Mouse (Mus musculus) heart, embryonic 11.5 days (tissue): ENCODE results near the gene Rpl22. TPM values are rescaled to one million over a fixed set of nuclear protein-coding genes. Genes with fewer than 3 reads are reported as not detected.

Experiments used
- ATAC-seq: fragments of 200-750 bp; cut with Nextera tagmentation; replicated peaks from 2 replicates; pipeline ENCODE4 v1.8.0; 2017; ENCODE audit warnings: moderate library complexity; ENCODE audit not compliant: insufficient number of reproducible peaks, low FRiP score, low TSS enrichment
- H3K27ac ChIP-seq: fragments of 300-500 bp; sonication (generic); 2 replicates; pipeline ENCODE4 v1.5.1; 2014; ENCODE audit warnings: mild to moderate bottlenecking, low read depth, low read length
- H3K27me3 ChIP-seq: fragments of 300-500 bp; sonication (generic); 2 replicates; pipeline ENCODE4 v1.6.1; 2014; ENCODE audit warnings: mild to moderate bottlenecking, low read length, mixed read lengths; ENCODE audit not compliant: control insufficient read depth, insufficient read depth
- H3K36me3 ChIP-seq: fragments of 300-500 bp; sonication (generic); 2 replicates; pipeline ENCODE4 v1.6.1; 2014; ENCODE audit warnings: mild to moderate bottlenecking, low read length, moderate library complexity, mixed read lengths; ENCODE audit not compliant: control insufficient read depth, insufficient read depth
- H3K4me1 ChIP-seq: fragments of 300-500 bp; sonication (generic); 2 replicates; pipeline ENCODE4 v1.6.1; 2014; ENCODE audit warnings: low read length; ENCODE audit not compliant: control insufficient read depth, insufficient read depth
- H3K4me2 ChIP-seq: fragments of 300-500 bp; sonication (generic); 2 replicates; pipeline ENCODE4 v1.6.1; 2014; ENCODE audit warnings: mild to moderate bottlenecking, moderate library complexity
- H3K4me3 ChIP-seq: fragments of 300-500 bp; sonication (generic); 2 replicates; pipeline ENCODE4 v1.5.1; 2014; ENCODE audit warnings: low read depth, low read length
- H3K9ac ChIP-seq: fragments of 300-500 bp; sonication (generic); 2 replicates; pipeline ENCODE4 v1.6.1; 2014; ENCODE audit warnings: mild to moderate bottlenecking, low read depth, low read length, moderate library complexity
- H3K9me3 ChIP-seq: fragments of 300-500 bp; sonication (generic); replicated peaks from 2 replicates; pipeline ENCODE4 v1.6.1; 2016; ENCODE audit warnings: low read length; ENCODE audit not compliant: control insufficient read depth
- WGBS: fragments of 180-500 bp; shearing (Covaris S2); extraction: QIAGEN DNeasy Blood & Tissue Kit; methylation state at CpG from one replicate; pipeline ENCODE4 v1.1.7; 2014; ENCODE audit not compliant: insufficient replicate concordance; 5-methylcytosine and 5-hydroxymethylcytosine counted together
- polyA plus RNA-seq: library from polyadenylated mRNA; unstranded; fragments of >200 nt; fragmentation: Nextera tagmentation; extraction: Ambion mirVana; gene quantifications from 2 replicates; pipeline ENCODE4 v1.2.1, GENCODE M21; 2014

Gene Rpl22
- polyA plus RNA-seq, 1 experiment from 2014 or later = 300 TPM

GRCm38 (mm10) chr4:152350722-152351421, 25.3 kb downstream of the Rpl22 start:
- Histone ChIP-seq H3K4me2 (no peak overlapping the region), H3K4me1 (no peaks in the 10 kb centered on the region), H3K9ac (no peak overlapping the region), H3K4me3 (no peak overlapping the region), H3K27me3 (peaks cover 53% of the 10 kb centered on the region), H3K27ac (no peak overlapping the region), H3K9me3 (no peaks in the 10 kb centered on the region), H3K36me3 (no peaks in the 10 kb centered on the region)
- no peak for ATAC-seq
- WGBS = 25% methylated on average over 8 of the region's 8 CpGs

DNA sequence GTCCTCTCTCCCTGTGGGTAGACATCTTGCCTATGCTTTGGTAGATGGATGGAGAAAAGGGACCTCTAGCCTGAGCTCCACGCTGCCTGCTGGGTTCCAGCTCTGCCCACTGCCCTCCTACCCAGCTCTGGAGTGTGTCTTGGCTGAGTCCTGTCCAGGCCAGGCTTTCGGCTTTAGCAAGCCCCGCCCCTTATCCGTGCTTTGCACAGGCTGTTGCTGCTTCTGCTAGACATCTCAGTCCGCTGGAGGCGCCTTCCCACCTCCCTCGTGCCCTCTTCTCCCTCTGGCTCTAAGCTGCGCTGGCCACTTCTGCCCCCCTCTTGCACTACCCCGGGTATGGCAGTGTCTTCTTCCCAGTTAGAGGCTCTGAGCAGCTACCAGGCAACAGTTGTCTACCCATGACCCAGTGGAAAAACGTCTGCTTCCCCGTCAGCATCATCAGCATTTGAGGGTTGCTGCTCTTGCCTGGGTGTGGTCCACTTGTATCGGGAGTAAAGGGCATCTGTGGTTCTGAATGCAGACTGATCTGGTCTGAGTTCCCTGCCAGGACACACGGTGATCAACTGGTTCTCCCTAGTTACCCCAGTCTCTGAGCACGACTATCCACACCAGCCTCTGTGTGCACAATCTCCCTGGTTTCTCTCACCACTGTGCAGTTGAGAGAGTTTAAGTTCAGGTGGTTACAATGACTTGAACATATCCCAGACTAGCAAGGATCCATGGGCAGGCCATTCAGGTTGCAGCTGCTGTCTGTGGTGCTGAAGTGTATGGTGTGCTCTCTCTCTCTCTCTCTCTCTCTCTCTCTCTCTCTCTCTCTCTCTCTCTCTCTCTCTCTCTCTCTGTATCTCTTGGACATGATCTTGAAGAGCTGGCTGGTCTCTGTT, 26.1 kb downstream of the Rpl22 start:
- Histone ChIP-seq H3K9me3 (no peaks in the 10 kb centered on the region), H3K4me3 (no peak overlapping the region), H3K27ac (no peak overlapping the region), H3K36me3 (no peaks in the 10 kb centered on the region), H3K27me3 (peaks cover 53% of the 10 kb centered on the region), H3K4me1 (no peaks in the 10 kb centered on the region), H3K9ac (no peak overlapping the region), H3K4me2 (no peak overlapping the region)
- ATAC-seq = no peak
- 16% methylated on average over 14 of the region's 14 CpGs for WGBS

GRCm38 (mm10) chr4:152353886-152354637, 28.5 kb downstream of the Rpl22 start:
- H3K27me3 ChIP-seq = peaks cover 50% of the 10 kb centered on the region
- 74% methylated on average over 14 of the region's 14 CpGs for WGBS

DNA sequence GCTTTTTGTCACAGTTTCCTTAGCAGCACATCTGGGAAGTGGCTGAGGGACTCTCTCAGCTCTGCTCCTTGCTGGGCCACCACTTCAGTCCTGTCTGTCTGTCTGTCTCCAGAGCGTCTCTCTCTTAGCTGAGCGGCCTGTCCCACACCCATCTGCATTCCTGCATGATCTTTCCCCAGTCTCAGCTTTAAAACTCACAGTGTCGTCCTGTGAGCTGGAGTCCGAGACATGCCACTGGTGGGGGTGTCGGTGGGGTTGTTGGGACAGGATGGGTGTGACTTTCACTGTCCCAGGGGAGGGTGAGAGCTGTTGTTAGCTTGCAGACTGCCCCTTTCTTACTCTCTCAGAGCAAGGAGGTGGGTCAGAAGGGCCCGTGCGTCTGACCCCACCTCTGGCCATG, 30.1 kb downstream of the Rpl22 start:
- Histone ChIP-seq H3K27me3 (peaks cover 48% of the 10 kb centered on the region), H3K36me3 (no peaks in the 10 kb centered on the region), H3K4me3 (no peak overlapping the region), H3K9me3 (no peaks in the 10 kb centered on the region), H3K27ac (no peak overlapping the region), H3K9ac (no peak overlapping the region), H3K4me2 (no peak overlapping the region), H3K4me1 (no peaks in the 10 kb centered on the region)
- WGBS = 65% methylated on average over 7 of the region's 7 CpGs
- ATAC-seq = no peak

More at GRCm38 (mm10) chr4:152353886-152354637, 28.5 kb downstream of the Rpl22 start:
- no peaks in the 10 kb centered on the region for H3K9me3 ChIP-seq
- no peak overlapping the region for H3K4me2 ChIP-seq
- H3K4me1 ChIP-seq = no peaks in the 10 kb centered on the region
- H3K36me3 ChIP-seq = no peaks in the 10 kb centered on the region
- no peak overlapping the region for H3K27ac ChIP-seq
- no peak overlapping the region for H3K4me3 ChIP-seq
- H3K9ac ChIP-seq = no peak overlapping the region
- ATAC-seq = no peak

DNA sequence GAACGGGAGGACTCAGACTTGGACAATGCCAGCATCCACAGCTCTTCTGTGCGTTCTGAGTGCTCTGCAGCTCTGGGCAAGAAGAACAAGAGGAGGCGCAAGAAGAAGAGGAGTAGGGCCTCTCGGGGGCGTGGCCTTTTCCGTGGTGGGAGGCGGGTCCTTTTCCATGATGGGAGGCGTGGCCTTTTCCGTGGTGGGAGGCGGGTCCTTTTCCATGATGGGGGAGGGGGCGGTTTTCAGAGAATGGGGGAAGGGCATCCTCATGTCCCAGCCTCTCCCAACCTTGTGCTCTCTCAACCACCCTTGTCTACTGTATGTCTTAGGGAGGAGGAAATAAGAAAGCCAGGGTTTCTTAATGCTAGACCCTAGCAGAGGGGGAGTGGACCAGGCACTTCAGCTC, 34.2 kb downstream of the Rpl22 start:
- peaks cover 36% of the 10 kb centered on the region for H3K27me3 ChIP-seq
- 6% methylated on average over 10 of the region's 11 CpGs for WGBS

DNA sequence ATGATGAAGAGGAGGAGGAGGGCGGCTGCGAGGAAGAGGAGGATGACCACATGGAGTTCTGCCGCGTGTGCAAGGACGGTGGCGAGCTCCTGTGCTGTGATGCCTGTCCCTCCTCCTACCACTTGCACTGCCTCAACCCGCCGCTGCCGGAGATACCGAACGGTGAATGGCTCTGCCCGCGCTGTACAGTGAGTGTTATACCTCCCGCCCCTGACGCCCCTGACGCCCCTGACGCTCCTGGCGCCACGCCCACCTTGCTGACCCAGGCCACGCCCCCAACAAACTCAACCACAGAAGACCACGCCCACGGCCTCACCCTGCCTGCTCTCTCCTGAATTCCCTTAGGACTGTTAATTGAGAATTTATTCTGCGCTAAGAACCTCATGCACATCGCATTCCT, 35.3 kb downstream of the Rpl22 start:
- Histone ChIP-seq H3K9me3 (no peaks in the 10 kb centered on the region), H3K9ac (no peak overlapping the region), H3K4me2 (peak overlapping the region; percentile 53), H3K4me3 (peak overlapping the region; percentile 15; the same call in 1 of the 2 replicates), H3K4me1 (no peaks in the 10 kb centered on the region), H3K27ac (no peak overlapping the region), H3K36me3 (no peaks in the 10 kb centered on the region), H3K27me3 (peaks cover 38% of the 10 kb centered on the region)
- no peak; the same call in 1 of the 2 replicates for ATAC-seq
- 2% methylated on average over 23 of the region's 24 CpGs for WGBS

More for the DNA sequence above, 34.2 kb downstream of the Rpl22 start:
- Histone ChIP-seq H3K4me1 (no peaks in the 10 kb centered on the region), H3K9me3 (no peaks in the 10 kb centered on the region), H3K9ac (no peak overlapping the region), H3K4me2 (no peak overlapping the region), H3K36me3 (no peaks in the 10 kb centered on the region), H3K27ac (no peak overlapping the region), H3K4me3 (no peak overlapping the region)
- no peak for ATAC-seq

GRCm38 (mm10) chr4:152362180-152362579, 36.6 kb downstream of the Rpl22 start:
- peaks cover 36% of the 10 kb centered on the region for H3K27me3 ChIP-seq
- WGBS = 50% methylated on average over 9 of the region's 9 CpGs

DNA sequence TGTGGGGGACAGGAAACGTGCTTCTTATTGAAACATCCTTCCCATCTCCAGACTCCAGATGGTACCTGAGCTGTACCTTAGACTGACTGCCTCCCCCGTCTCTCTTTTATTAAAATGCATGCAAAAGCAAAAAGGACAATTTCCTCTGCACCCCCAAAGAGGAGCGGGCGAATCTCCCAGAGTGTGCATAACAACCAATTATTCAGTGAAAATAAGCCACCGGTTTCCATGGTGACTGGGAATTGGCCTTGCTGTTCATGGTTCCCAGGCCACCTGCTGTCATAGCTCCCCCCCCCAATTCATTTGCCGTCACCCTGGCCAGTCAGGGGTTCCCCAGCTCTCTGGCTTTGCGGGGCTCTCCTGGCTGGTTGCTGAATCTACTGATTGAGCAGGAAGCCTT, 39.7 kb downstream of the Rpl22 start:
- Histone ChIP-seq H3K27me3 (peaks cover 22% of the 10 kb centered on the region), H3K4me1 (no peaks in the 10 kb centered on the region), H3K9me3 (no peaks in the 10 kb centered on the region), H3K4me3 (no peak overlapping the region), H3K4me2 (no peak overlapping the region), H3K36me3 (no peaks in the 10 kb centered on the region), H3K27ac (no peak overlapping the region), H3K9ac (no peak overlapping the region)
- 61% methylated on average over 7 of the region's 7 CpGs for WGBS
- ATAC-seq = no peak

More at GRCm38 (mm10) chr4:152362180-152362579, 36.6 kb downstream of the Rpl22 start:
- Histone ChIP-seq H3K36me3 (no peaks in the 10 kb centered on the region), H3K4me1 (no peaks in the 10 kb centered on the region), H3K9me3 (no peaks in the 10 kb centered on the region), H3K4me2 (no peak overlapping the region), H3K9ac (no peak overlapping the region), H3K4me3 (no peak overlapping the region), H3K27ac (no peak overlapping the region)
- no peak for ATAC-seq
